Mouse (Mus musculus): ENCODE data around the gene Sec31b.

The Sec31b gene

DNA sequence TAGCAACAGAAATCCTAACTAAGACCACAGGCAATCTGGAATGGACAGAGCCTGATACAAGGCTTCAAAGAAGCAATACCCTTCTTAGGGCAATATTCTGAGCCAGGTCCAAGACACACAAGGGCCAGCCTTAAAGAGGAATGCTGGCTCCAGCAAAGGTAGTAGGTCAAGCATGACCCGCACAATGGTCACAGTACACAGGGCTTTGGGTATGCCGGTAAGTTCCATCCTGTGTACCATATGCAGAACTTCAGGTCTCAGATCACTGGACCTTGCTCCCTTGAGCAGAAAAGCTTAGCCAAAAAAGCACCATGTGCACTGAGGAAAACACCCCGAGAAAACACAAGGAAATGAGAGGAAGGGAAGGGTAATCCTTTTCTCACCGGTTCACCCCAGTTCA, 7.6 kb upstream of the Sec31b start:
- no peak for TF ChIP-seq GATA4 (IDR thresholded peaks at IDR 0.05; ENCODE audit: insufficient replicate concordance, low read length)

DNA sequence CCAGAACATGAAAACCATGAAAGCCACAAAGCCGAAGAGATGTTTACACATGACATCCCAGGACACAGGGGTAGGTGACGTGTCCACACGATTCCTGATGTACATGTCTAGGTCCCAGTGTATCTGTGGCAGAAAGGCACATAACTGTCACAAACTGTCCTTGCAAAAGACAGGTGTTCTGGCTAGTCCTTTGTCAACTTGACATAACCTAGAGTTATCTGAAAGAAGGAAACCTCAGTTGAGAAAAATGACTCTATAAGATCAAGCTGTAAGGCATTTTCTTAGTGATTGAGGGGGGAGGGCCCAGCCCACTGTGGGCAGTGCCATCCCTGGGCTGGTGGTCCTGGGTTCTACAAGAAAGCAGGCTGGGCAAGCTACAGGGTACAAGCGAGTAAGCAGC, 7.1 kb upstream of the Sec31b start, which contains the start of gene Gm20538:
TSS of gene Gm20538 (minus strand) at position 101 of the 400 bp plus-strand sequence.
- TF ChIP-seq GATA4 (IDR thresholded peaks at IDR 0.05; ENCODE audit: insufficient replicate concordance, low read length) = no peak

DNA sequence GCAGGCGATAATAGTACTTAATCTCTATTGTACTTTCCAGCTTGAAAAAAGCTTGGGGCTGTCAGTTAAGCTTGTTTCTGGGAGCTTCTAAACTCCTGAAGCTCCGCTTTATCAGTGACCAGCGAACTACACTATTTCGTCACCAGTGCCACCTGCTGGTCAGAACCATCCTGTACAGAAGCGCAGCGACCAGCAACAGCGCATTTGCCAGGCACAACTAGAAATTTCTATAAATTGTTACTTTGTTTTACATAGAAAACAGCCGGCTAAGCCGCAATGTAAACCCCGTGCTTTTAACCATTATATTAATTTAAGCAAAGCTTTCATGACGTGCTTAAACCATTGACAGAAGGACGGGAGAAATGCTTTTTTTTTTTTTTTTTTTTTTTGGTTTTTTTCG, 889 bp downstream of the Sec31b start:
- TF ChIP-seq GATA4 (IDR thresholded peaks at IDR 0.05; ENCODE audit: insufficient replicate concordance, low read length) = peak; percentile 42; the same call in 1 of the 2 replicates

DNA sequence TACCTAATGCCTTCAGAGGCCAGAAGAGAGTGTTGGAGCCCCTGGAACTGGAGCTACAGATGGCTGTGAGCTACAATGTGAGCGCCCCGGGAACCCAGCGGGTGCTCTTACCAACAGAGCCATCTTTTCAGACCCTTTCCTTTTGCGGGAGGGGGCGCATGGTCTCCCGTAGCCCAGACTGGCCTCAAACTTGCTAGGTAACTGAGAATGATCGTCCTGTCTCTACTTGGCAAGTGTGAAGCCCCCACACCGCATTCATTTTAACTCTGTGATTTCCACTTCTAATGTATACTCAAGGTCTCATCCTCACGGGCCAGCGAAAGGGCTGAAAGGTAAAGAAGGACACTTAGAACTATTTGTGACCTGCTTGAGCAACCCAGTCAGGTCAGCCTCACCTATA, 1.3 kb downstream of the Sec31b start:
- TF ChIP-seq GATA4 (IDR thresholded peaks at IDR 0.05; ENCODE audit: insufficient replicate concordance, low read length) = no peak

DNA sequence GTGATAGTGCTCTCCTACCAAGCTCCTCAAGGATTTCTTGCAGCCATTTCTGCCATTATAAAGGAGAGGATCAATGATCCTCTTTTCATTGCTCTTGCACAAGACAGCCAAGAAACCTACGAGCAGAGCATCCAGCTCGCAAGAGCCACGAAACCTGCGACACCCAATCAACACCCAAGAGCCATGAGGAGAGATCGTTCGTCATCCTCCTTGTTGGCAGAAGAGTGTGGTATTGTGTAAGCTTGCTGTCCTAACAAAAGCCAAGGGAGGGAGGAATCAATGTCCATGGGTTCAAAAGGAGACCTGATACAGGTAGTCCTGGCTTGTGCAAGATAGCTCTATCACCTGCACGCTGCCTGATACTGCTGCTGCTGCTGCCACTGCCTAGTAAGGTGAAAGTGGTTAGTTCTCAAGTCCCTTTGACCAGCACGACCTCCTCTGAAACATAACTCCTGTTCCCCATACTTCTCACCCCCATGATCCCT, 2.9 kb downstream of the Sec31b start:
- peak; percentile 8; the same call in 1 of the 2 replicates for TF ChIP-seq GATA4 (IDR thresholded peaks at IDR 0.05; ENCODE audit: insufficient replicate concordance, low read length)

DNA sequence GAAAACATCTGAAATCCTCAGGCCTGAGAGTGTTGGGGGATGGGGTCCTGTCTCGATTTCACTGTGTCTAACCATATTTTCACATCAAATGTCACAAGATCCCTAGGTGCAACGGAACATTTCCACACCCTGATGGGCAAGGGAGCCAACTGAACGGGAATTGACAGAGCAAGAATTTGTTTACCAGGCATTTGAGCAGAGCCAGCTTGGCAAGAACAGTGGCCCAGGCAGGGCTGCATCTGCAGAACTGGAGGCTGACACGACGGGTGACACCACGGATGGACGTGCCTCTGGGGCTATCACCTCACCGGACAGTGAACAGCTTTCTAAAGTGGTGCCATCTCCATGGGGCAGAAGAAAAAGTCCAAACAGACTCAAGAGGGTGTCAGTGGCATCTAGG, 8.2 kb downstream of the Sec31b start:
- no peak for TF ChIP-seq GATA4 (IDR thresholded peaks at IDR 0.05; ENCODE audit: insufficient replicate concordance, low read length)

DNA sequence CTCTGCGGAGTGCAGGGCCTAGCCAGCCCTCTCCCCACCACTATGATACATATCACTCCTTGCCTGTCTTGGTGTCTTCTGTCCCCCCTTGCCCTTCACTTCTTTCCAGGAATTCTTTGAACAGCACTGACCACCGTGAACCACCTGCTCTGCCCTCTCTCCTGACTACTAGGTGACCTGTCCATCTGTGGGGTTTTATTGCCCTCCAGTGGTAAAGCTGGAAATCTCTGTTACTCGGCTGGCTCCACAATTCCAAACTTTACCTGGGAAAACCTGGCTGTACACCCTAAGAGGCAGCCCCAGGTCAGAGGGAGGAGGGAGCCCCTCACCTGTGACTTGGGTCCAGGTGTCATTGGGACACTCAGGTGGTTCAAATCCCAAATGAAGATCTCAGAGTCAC, 10.3 kb downstream of the Sec31b start:
- TF ChIP-seq GATA4 (IDR thresholded peaks at IDR 0.05; ENCODE audit: insufficient replicate concordance, low read length) = no peak

DNA sequence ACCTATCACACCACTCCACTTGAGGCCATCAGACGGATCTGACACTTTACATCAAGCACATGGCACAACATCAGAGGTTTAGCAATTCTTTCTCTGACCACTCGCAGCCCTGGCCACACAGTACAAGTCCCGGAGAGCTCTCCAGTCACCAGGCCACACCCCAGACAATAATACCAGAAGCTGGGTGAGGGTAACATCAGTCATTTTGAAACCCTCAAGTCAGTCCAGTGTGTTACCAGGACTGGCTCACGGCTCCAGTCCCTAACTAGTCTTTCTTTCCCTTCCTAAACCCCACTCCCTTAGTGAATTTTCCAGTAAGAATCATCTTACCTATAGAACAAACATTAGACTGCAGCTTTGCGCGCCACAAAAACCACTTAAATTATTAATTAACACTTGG, 15.6 kb downstream of the Sec31b start:
- TF ChIP-seq GATA4 (IDR thresholded peaks at IDR 0.05; ENCODE audit: insufficient replicate concordance, low read length) = no peak

DNA sequence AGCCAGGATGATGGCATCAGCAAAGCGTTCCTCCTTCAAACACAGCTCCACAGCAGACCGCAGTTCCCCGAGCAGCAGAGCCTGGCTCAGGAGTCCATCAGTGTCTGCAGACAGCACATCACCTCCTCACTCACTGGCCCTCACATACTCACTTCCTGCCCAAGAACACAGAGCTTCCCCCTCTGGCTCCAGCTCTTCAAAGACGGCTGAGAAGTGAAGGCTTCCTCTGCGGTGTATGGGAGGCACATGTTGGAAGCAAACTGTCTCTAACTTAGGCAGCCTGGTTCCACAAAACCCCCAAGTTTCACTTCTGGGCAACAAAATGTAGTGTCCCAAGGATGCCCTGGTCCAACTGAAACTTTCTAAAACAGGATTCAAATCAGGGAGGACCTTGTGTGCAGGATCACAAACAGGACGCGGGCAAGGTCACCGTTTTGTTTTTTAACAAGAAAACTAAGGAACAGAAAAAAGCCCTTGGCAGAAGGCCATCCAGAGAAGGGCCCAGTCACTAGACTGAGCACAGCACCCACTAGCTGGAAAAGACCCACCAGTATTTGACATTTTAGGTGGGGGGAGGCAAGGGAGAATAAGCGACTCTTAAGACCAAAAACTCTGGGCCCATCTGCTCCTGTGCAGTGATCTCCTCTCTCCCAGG, 20.0 kb downstream of the Sec31b start:
- TF ChIP-seq GATA4 (IDR thresholded peaks at IDR 0.05; ENCODE audit: insufficient replicate concordance, low read length) = no peak

DNA sequence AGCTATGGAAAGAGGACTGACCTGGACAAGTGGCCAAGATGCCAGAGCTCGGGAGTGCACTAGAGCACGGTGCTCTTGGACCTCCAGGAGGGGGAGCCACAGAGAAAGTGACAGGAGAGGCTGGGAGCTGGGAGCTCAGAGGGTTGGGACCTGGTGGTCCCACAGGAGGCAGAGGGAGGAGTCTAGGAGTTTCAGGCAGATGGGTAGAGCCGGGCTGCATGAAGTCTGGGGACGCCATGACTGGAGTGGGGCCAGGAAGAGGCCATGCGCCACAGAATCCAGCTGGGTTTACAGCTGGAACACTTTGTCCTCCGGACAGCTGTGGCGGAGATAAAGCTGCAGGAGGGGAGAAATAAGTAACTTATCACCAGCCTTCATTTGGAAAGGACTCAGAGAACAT, 26.5 kb downstream of the Sec31b start:
- peak; percentile 22; the same call in 1 of the 2 replicates for TF ChIP-seq GATA4 (IDR thresholded peaks at IDR 0.05; ENCODE audit: insufficient replicate concordance, low read length)

DNA sequence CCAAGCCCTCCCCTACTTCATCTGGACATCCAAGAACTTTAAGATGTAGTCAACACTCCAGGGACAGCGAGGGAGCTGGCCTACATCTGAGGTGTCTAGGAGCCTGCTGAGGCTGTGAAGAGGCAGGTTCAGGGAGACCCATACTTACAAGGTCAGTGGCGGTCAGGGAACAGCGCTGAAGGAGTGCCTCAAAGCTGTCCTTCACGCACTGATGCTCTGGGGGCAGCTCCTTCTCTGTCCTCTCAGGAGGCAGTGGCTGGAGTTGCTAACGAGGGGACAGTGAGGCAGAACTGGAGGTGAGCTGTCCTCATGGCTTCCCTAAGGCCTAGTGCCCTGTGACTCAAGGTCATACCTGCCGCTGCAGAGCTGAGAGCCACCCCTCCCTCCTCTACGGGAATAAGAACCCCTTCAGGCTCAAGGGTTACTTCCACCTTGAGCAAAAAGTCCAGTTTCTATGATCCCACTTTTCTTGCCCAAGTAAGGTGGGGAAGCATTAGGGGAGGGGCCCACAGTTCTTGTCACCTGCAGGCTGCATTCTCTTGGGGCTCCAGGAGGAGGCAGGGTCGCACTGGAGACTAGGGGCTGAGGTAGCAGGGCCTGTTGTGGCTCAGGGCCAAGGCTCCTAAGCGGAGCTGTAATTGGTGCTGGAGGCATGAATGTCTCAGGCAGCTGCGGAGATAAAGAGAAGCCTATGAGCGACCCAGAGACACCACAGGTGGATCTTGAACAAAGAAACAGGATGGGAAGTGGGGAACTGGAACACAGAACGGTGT, 27.5 kb downstream of the Sec31b start:
- TF ChIP-seq GATA4 (IDR thresholded peaks at IDR 0.05; ENCODE audit: insufficient replicate concordance, low read length) = no peak

DNA sequence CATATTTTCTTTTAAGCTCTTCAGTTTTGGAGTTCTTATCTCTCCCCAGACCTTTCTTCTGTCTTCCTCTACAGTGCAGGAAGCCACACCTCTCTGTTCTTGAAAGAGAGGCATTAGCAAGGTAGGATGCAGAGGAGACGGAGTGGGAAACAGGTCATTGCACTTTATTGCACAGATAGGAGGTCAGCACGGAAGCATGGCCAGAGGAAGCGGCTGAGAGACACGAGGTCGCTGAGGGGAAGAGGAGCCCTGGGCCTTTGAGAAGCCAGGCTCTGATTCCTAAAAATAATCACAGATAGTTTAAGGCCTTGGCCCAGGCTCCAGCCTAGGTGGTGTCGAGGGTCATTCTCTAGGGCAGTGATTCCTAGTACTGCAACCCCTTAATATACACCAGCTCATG, 29.9 kb downstream of the Sec31b start:
- no peak for TF ChIP-seq GATA4 (IDR thresholded peaks at IDR 0.05; ENCODE audit: insufficient replicate concordance, low read length)

DNA sequence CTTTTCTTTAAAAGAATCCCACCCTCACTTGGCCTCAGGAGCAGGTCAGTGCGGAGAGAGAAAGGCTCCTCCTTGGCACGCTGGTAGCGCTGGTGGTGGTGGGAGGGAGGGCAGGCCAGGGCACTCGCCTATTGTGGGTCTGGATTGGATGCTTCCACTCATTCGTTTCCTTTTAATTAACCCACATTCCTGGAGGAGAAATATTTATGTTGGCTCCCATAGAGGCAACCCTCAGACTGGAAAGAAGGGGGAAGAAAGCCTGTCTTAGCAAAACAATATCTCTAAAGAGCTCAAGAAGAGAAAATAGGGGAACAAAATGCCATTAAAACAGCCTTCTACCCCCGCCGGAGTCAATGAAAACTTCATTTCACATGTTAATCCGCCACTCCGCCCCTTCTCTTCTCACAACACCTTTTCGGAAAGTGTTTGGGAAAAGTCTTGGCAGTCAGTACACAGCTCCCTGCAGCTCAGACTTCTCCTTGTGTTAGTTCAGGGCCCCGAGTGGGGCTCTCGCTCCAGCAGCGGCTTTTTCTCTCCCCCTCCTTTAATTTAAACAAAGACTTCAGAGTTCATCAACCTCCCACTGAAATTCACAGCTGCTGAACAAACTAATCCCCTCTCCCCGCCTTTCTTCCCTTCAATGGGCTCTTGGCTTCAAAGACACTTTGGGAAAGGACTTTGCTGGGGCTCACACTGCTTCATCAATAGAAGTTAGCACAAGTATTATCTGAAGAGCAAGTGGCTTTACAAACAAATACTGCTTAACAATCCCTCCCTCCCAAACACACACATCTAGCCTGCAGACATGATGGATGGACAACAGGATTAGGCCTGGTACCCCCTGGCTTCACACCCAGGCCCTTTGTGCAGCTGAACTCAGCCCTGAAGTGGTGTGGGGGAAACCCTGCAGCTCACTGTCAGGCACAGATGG, 30.9 kb downstream of the Sec31b start:
- no peak for TF ChIP-seq GATA4 (IDR thresholded peaks at IDR 0.05; ENCODE audit: insufficient replicate concordance, low read length)

DNA sequence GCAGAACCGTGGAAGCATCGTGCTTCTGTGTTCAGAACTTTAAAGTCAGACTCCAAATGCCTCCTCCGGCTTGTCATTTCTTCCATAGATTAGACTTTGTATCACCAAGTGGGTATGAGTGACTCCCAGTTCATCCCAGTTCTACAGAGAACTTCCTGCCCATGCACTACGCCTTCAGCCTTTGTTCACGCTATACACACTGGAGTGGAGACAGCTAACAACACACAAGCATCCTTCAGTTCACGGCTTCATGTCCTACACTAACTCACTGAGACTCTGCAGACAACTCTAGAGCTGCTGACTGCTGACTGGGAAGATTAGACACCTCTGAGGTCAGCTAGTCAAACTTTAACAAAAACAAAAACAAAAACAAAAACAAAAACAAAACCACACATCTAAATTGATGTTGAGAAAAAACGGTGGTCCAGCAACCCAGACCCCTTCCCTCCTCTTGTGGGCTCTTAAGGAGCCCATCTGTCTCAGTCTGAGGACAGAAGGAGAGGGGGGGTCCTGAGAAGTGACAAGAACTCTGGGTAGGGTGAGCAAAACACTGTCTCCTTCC, 31.7 kb downstream of the Sec31b start:
- TF ChIP-seq GATA4 (IDR thresholded peaks at IDR 0.05; ENCODE audit: insufficient replicate concordance, low read length) = no peak
